In genomic region chr12:86699965-86700926, GRCm38 (mm10) we compare ENCODE assay signal across 10 mouse cellular contexts. TPM values are rescaled to one million over a fixed set of nuclear protein-coding genes. Genes with fewer than 3 reads are reported as not detected.
DNase-seq lines count a peak whose midpoint lies in the region; ATAC-seq lines count a peak whose summit lies in the region.
"Had no signal": no experiment of that assay in that cellular context is flagged by ENCODE, and none has a peak within 500 bp of the region (broad histone marks: within the 10 kb centered on the region; RNA-seq: fewer than 3 reads in every experiment).

No protein-coding gene starts in this region.

- H3K4me1 ChIP-seq in limb, embryonic 12.5 days (replicated peaks): peaks cover 9% of the 10 kb centered on the region
- peaks cover 26% of the 10 kb centered on the region for H3K4me1 ChIP-seq in limb, embryonic 10.5 days

- no peak for DNase-seq in limb, embryonic 10.5 days (ENCODE audit: low spot score)
- peak; percentile 83 to 95 for DNase-seq in frontal cortex, postnatal 36 days (ENCODE audit: low spot score in 2 of 2)
- peak; percentile 86 for DNase-seq in left cerebral cortex, postnatal 4 days
- DNase-seq in right cerebral cortex, postnatal 4 days: peak; percentile 63
- DNase-seq in urinary bladder, postnatal 10 days (ENCODE audit: low spot score): no peak
- no peak for DNase-seq in adrenal gland, adult 2 months
- DNase-seq in urinary bladder, postnatal 25 days (ENCODE audit: low spot score): no peak

- no peak for ATAC-seq in limb, embryonic 12.5 days (ENCODE audit: insufficient number of reproducible peaks, insufficient read depth, low FRiP score, low TSS enrichment, low read depth)

- no peak overlapping the region for H3K9ac ChIP-seq in limb, embryonic 12.5 days (replicated peaks)

- peaks cover 6% of the 10 kb centered on the region; the same call in 1 of the 2 replicates for H3K9me3 ChIP-seq in limb, embryonic 12.5 days
- no peaks in the 10 kb centered on the region for H3K9me3 ChIP-seq in limb, embryonic 10.5 days (replicated peaks)

- WGBS in limb, embryonic 12.5 days: 35% methylated on average over 19 of the region's 19 CpGs
- WGBS in limb, embryonic 10.5 days: 39% methylated on average over 19 of the region's 19 CpGs

- H3K4me2 ChIP-seq in limb, embryonic 12.5 days: 0 out of 2 replicates have a peak overlapping the region, but pooled peaks have one; percentile 6

- intact Hi-C loops in left cerebral cortex, postnatal 4 days (cut with DNase I): no loop called here

- no peaks in the 10 kb centered on the region for H3K27me3 ChIP-seq in limb, embryonic 12.5 days
- no peaks in the 10 kb centered on the region for H3K27me3 ChIP-seq in limb, embryonic 10.5 days (ENCODE audit: low read depth, poor library complexity, severe bottlenecking)
- H3K27me3 ChIP-seq: CH12.LX had no signal

- no peak overlapping the region for H3K4me3 ChIP-seq in limb, embryonic 12.5 days (replicated peaks)
- H3K4me3 ChIP-seq in limb, embryonic 10.5 days: no peak overlapping the region

- H3K36me3 ChIP-seq in limb, embryonic 12.5 days: peaks cover 25% of the 10 kb centered on the region; the same call in 1 of the 2 replicates
- H3K36me3 ChIP-seq in limb, embryonic 10.5 days: peaks cover 7% of the 10 kb centered on the region; the same call in 1 of the 2 replicates

- H3K27ac ChIP-seq in limb, embryonic 12.5 days: no peak overlapping the region
- H3K27ac ChIP-seq in limb, embryonic 10.5 days: no peak overlapping the region

RNA-seq across cellular contexts. Expression of gene Vash1, which starts 21.7 kb away (rescaled TPM):
- polyA plus RNA-seq in limb, embryonic 12.5 days (2016; fragmentation: Nextera tagmentation; extraction: Ambion mirVana): 12.8 and 13.7 TPM in 2 replicates
- 9.2 and 9.5 TPM in 2 replicates for polyA plus RNA-seq in limb, embryonic 10.5 days (2016; fragmentation: Nextera tagmentation; extraction: Ambion mirVana)
- 100 to 1,000 TPM; 148 to 152 TPM for total RNA-seq in left cerebral cortex, postnatal 4 days (2021)
- 1 to 10 TPM; 2.9 to 4.8 TPM for total RNA-seq in adrenal gland, adult 2 months (2021)
- polyA plus RNA-seq in adrenal gland, adult 2 months (2012; rRNA removed): 4.8 and 6.8 TPM in 2 replicates

RNA-seq across cellular contexts. Expression of gene Angel1, which starts 26.0 kb away (rescaled TPM):
- polyA plus RNA-seq in limb, embryonic 12.5 days (2016; fragmentation: Nextera tagmentation; extraction: Ambion mirVana): 15.1 and 15.8 TPM in 2 replicates
- polyA plus RNA-seq in limb, embryonic 10.5 days (2016; fragmentation: Nextera tagmentation; extraction: Ambion mirVana): 11.0 and 11.9 TPM in 2 replicates
- total RNA-seq in left cerebral cortex, postnatal 4 days (2021): 1 to 10 TPM; 7.9 to 9.8 TPM
- 1 to 10 TPM; 2.3 to 5.1 TPM for total RNA-seq in adrenal gland, adult 2 months (2021)
- polyA plus RNA-seq in adrenal gland, adult 2 months (2012; rRNA removed): 2.7 and 3.7 TPM in 2 replicates

RNA-seq across cellular contexts. Expression of gene Lrrc74a, which starts 33.9 kb away (rescaled TPM):
- polyA plus RNA-seq in limb, embryonic 12.5 days (2016; fragmentation: Nextera tagmentation; extraction: Ambion mirVana): not detected in 2 replicates
- not detected in 2 replicates for polyA plus RNA-seq in limb, embryonic 10.5 days (2016; fragmentation: Nextera tagmentation; extraction: Ambion mirVana)
- not detected for total RNA-seq in left cerebral cortex, postnatal 4 days (2021)
- total RNA-seq in adrenal gland, adult 2 months (2021): not detected
- polyA plus RNA-seq in adrenal gland, adult 2 months (2012; rRNA removed): not detected in 2 replicates
- total RNA-seq: CH12.LX had no signal
- polyA plus RNA-seq: limb, embryonic 11.5 days had no signal

Comparison
In these comparisons a context has a peak if more than half of its experiments do, and no peak if none do; other contexts are left out.
1. DNase-seq: peak in frontal cortex, postnatal 36 days (2 of 2), left cerebral cortex, postnatal 4 days (single experiment) and right cerebral cortex, postnatal 4 days (single experiment); none in limb, embryonic 10.5 days (single experiment), urinary bladder, postnatal 10 days (single experiment), adrenal gland, adult 2 months (single experiment) and urinary bladder, postnatal 25 days (single experiment).